Mouse (Mus musculus): ENCODE results near the gene Bmyc. TPM values are rescaled to one million over a fixed set of nuclear protein-coding genes. Genes with fewer than 3 reads are reported as not detected.

Gene Bmyc
- polyA plus RNA-seq, 1 experiment from 2014 or later, result 164 TPM

DNA sequence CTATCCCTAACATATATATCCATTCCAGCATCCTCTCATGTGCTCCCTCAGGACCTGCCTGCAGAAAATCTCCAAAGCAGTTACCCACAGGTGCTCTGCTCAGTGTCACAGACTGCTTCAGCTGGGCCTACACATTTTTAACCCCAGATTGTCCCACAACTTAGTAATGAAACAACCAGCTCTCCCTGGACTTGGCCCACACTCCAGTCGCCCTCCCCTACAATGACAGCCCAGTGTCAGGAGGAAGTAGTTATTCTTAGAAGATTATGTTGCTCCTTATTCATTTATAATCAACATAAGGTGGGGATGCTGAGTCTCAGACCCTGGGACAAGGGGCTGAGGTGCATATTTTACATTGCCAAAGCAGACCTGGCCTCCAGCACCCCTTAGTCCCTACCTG lies 35.1 kb downstream of the Bmyc start:
- no peak for ATAC-seq (ENCODE audit: low FRiP score, low read depth)
- WGBS, result 66% methylated on average over 1 of the region's 1 CpGs
- H3K4me2 ChIP-seq, result no peak overlapping the region

DNA sequence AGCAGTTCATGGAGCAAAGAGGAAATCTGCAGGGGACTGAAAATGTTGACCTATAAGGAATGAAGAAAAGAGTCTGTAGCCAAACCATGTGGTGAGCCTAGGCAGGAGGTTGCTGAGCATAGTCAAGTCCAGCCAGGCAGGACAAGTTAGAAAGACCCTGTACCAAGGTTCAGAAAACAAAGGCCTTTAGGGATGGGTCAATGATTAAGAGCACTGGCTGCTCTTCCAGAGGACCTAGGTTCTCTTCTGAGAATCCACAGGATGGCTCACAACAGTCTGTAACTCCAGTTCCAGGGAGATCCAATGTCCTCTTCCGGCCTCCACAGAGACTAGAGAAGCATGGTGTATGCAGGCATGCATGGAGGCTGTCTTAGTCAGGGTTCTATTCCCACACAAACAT lies 47.7 kb downstream of the Bmyc start:
- Histone ChIP-seq H3K36me3 (no peaks in the 10 kb centered on the region), H3K4me1 (replicated peaks) (no peaks in the 10 kb centered on the region), H3K9ac (no peak overlapping the region), H3K4me2 (no peak overlapping the region), H3K9me3 (no peaks in the 10 kb centered on the region), H3K27me3 (no peaks in the 10 kb centered on the region), H3K4me3 (no peak overlapping the region), H3K27ac (replicated peaks) (no peak overlapping the region)
- no peak for ATAC-seq (ENCODE audit: low FRiP score, low read depth)
- WGBS, result 91% methylated on average over 1 of the region's 1 CpGs

More for the DNA sequence above, 35.1 kb downstream of the Bmyc start:
- H3K9ac ChIP-seq, result no peak overlapping the region
- H3K36me3 ChIP-seq, result no peaks in the 10 kb centered on the region
- no peaks in the 10 kb centered on the region for H3K4me1 ChIP-seq (replicated peaks)
- no peak overlapping the region for H3K4me3 ChIP-seq
- H3K27me3 ChIP-seq, result no peaks in the 10 kb centered on the region
- no peaks in the 10 kb centered on the region for H3K9me3 ChIP-seq
- H3K27ac ChIP-seq (replicated peaks), result no peak overlapping the region

Other genes with a start within 250 kb of the Bmyc start
- 3.7 and 4.3 TPM in 2 replicates for gene Clic3, start 249.9 kb upstream of the Bmyc start, polyA plus RNA-seq (2015; fragmentation: Nextera tagmentation; extraction: Ambion mirVana)
- gene Paxx, start 245.6 kb upstream of the Bmyc start, polyA plus RNA-seq (2015; fragmentation: Nextera tagmentation; extraction: Ambion mirVana), result 109 and 119 TPM in 2 replicates
- 647 and 983 TPM in 2 replicates for gene Ptgds, start 236.7 kb upstream of the Bmyc start, polyA plus RNA-seq (2015; fragmentation: Nextera tagmentation; extraction: Ambion mirVana)
- not detected in 2 replicates for gene Lcn12, start 212.8 kb upstream of the Bmyc start, polyA plus RNA-seq (2015; fragmentation: Nextera tagmentation; extraction: Ambion mirVana)
- 120 and 143 TPM in 2 replicates for gene Fbxw5, start 206.0 kb upstream of the Bmyc start, polyA plus RNA-seq (2015; fragmentation: Nextera tagmentation; extraction: Ambion mirVana)
- 5.8 and 6.1 TPM in 2 replicates for gene C8g, start 205.0 kb upstream of the Bmyc start, polyA plus RNA-seq (2015; fragmentation: Nextera tagmentation; extraction: Ambion mirVana)
- 16.5 and 19.4 TPM in 2 replicates for gene Traf2, start 159.8 kb upstream of the Bmyc start, polyA plus RNA-seq (2015; fragmentation: Nextera tagmentation; extraction: Ambion mirVana)
- gene Edf1, start 148.9 kb upstream of the Bmyc start, polyA plus RNA-seq (2015; fragmentation: Nextera tagmentation; extraction: Ambion mirVana), result 375 and 378 TPM in 2 replicates
- gene Mamdc4, start 131.9 kb upstream of the Bmyc start, polyA plus RNA-seq (2015; fragmentation: Nextera tagmentation; extraction: Ambion mirVana), result 1.6 and 2.1 TPM in 2 replicates
- gene Phpt1, start 131.5 kb upstream of the Bmyc start, polyA plus RNA-seq (2015; fragmentation: Nextera tagmentation; extraction: Ambion mirVana), result 159 and 169 TPM in 2 replicates
- 14.5 and 16.5 TPM in 2 replicates for gene Ajm1, start 125.0 kb upstream of the Bmyc start, polyA plus RNA-seq (2015; fragmentation: Nextera tagmentation; extraction: Ambion mirVana)
- gene Rabl6, start 98.2 kb upstream of the Bmyc start, polyA plus RNA-seq (2015; fragmentation: Nextera tagmentation; extraction: Ambion mirVana), result 70.0 and 73.5 TPM in 2 replicates
- 0.27 and 0.45 TPM in 2 replicates for gene Ccdc183, start 89.1 kb upstream of the Bmyc start, polyA plus RNA-seq (2015; fragmentation: Nextera tagmentation; extraction: Ambion mirVana)
- 47.0 and 57.8 TPM in 2 replicates for gene Tmem141, start 84.7 kb upstream of the Bmyc start, polyA plus RNA-seq (2015; fragmentation: Nextera tagmentation; extraction: Ambion mirVana)
- gene Fcna, start 78.7 kb upstream of the Bmyc start, polyA plus RNA-seq (2015; fragmentation: Nextera tagmentation; extraction: Ambion mirVana), result 3.7 and 4.6 TPM in 2 replicates
- not detected in 2 replicates for gene Lcn8, start 53.6 kb upstream of the Bmyc start, polyA plus RNA-seq (2015; fragmentation: Nextera tagmentation; extraction: Ambion mirVana)
- gene Lcn5, start 48.8 kb upstream of the Bmyc start, polyA plus RNA-seq (2015; fragmentation: Nextera tagmentation; extraction: Ambion mirVana), result not detected in 2 replicates
- gene Lcn6, start 30.0 kb upstream of the Bmyc start, polyA plus RNA-seq (2015; fragmentation: Nextera tagmentation; extraction: Ambion mirVana), result not detected in 2 replicates
- gene Lcn10, start 24.0 kb upstream of the Bmyc start, polyA plus RNA-seq (2015; fragmentation: Nextera tagmentation; extraction: Ambion mirVana), result not detected in 2 replicates
- gene Obp2a, start 6.7 kb upstream of the Bmyc start, polyA plus RNA-seq (2015; fragmentation: Nextera tagmentation; extraction: Ambion mirVana), result not detected in 2 replicates
- not detected in 2 replicates for gene Obp2b, start 30.3 kb downstream of the Bmyc start, polyA plus RNA-seq (2015; fragmentation: Nextera tagmentation; extraction: Ambion mirVana)
- not detected in 2 replicates for gene Lcn3, start 58.8 kb downstream of the Bmyc start, polyA plus RNA-seq (2015; fragmentation: Nextera tagmentation; extraction: Ambion mirVana)
- gene Lcn11, start 70.3 kb downstream of the Bmyc start, polyA plus RNA-seq (2015; fragmentation: Nextera tagmentation; extraction: Ambion mirVana), result not detected in 2 replicates
- gene Gm13539, start 75.5 kb downstream of the Bmyc start, polyA plus RNA-seq (2015; fragmentation: Nextera tagmentation; extraction: Ambion mirVana), result not detected in 2 replicates
- gene Glt6d1, start 109.1 kb downstream of the Bmyc start, polyA plus RNA-seq (2015; fragmentation: Nextera tagmentation; extraction: Ambion mirVana), result not detected in 2 replicates
- not detected in 2 replicates for gene Lcn9, start 116.4 kb downstream of the Bmyc start, polyA plus RNA-seq (2015; fragmentation: Nextera tagmentation; extraction: Ambion mirVana)
- gene Sohlh1, start 140.5 kb downstream of the Bmyc start, polyA plus RNA-seq (2015; fragmentation: Nextera tagmentation; extraction: Ambion mirVana), result not detected in 2 replicates
- gene Kcnt1, start 157.0 kb downstream of the Bmyc start, polyA plus RNA-seq (2015; fragmentation: Nextera tagmentation; extraction: Ambion mirVana), result 20.2 and 23.8 TPM in 2 replicates

Data from hindbrain, embryonic 15.5 days (tissue).